Mouse (Mus musculus) spleen, adult 2 months (tissue): ENCODE data around the gene Glis1. TPM values are rescaled to one million over a fixed set of nuclear protein-coding genes. Genes with fewer than 3 reads are reported as not detected.

ENCODE experiments used
- DNase-seq, 2 experiments: peaks; one replicate each; pipeline versions ENCODE4 v3.0.0 to v3.0.0-alpha.2; 2012 to 2021; ENCODE audit warnings: low spot score in 2 of 2, low read depth in 1 of 2
- H3K27ac ChIP-seq: fragments of 200-500 bp; 2 replicates; pipeline ENCODE4 v1.5.1; 2012; ENCODE audit warnings: low read length, inconsistent platforms; ENCODE audit not compliant: insufficient read depth
- H3K27me3 ChIP-seq: fragments of 200-500 bp; 2 replicates; pipeline ENCODE4 v1.6.1; 2012; ENCODE audit warnings: mild to moderate bottlenecking, moderate library complexity, low read length, inconsistent platforms; ENCODE audit not compliant: control insufficient read depth, insufficient read depth
- H3K36me3 ChIP-seq: fragments of 200-500 bp; 2 replicates; pipeline ENCODE4 v1.6.1; 2012; ENCODE audit warnings: mild to moderate bottlenecking, low read length, inconsistent platforms; ENCODE audit not compliant: control insufficient read depth, insufficient read depth
- H3K4me1 ChIP-seq: fragments of 200-500 bp; 2 replicates; pipeline ENCODE4 v1.6.1; 2011; ENCODE audit warnings: inconsistent platforms; ENCODE audit not compliant: control insufficient read depth, insufficient read depth, insufficient read length
- H3K4me3 ChIP-seq: fragments of 200-500 bp; 2 replicates; pipeline ENCODE4 v1.5.1; 2011; ENCODE audit warnings: mild to moderate bottlenecking, inconsistent platforms; ENCODE audit not compliant: insufficient read depth, insufficient read length; ENCODE audit errors: extremely low read depth
- CTCF ChIP-seq: fragments of 200-500 bp; IDR thresholded peaks from 2 replicates; pipeline ENCODE4 v1.5.1; 2011; ENCODE audit warnings: mild to moderate bottlenecking, inconsistent platforms; ENCODE audit not compliant: insufficient read depth, insufficient read length, insufficient replicate concordance; ENCODE audit errors: extremely low read depth
- POLR2A ChIP-seq: fragments of 200-500 bp; IDR thresholded peaks from 2 replicates; pipeline ENCODE4 v1.6.1; 2011; ENCODE audit warnings: low read depth, low read length, inconsistent platforms
- WGBS: fragments of 180-500 bp; shearing (Covaris S2); methylation state at CpG from one replicate; pipeline ENCODE4 v1.1.7; 2018; 5-methylcytosine and 5-hydroxymethylcytosine counted together
- polyA plus RNA-seq: library from polyadenylated mRNA; depleted of rRNA; stranded (reverse); fragments of >200 nt; gene quantifications from 2 replicates; pipeline ENCODE4 v1.2.3, GENCODE M21; 2012

Glis1 gene
- polyA plus RNA-seq, 1 experiment = 0.55 TPM

DNA sequence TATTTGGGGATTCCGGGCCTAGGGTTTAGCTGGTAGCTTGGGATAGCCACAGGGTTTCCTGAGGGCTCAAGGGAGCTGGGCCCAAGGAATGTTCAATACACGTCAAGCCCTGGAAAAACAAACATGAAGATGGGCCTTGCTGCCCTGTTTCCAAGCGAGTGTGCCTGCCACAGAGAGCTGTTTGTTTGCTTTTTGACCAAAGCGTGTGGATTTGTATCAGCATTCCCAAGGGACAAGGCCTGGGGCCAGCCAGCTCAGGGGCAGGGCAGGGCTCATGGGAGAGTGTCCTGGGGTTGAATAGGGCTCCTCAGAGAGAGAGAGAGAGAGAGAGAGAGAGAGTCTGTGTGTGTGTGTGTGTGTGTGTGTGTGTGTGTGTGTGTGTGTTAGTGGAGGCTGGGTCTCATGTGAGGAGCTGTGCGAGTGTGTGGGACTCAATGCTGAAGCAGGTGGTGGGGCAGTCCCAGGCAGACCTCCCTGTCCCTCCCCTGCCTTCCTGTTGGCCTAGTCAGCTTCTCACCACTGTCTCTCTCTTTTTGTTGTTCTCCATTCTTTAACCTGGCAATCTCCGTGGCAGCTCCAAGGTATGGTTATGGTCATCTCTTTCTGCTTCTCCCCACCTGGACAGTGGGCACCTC lies 183.3 kb downstream of the Glis1 start:
- H3K27me3 ChIP-seq = no peaks in the 10 kb centered on the region
- no peak overlapping the region for H3K27ac ChIP-seq
- H3K4me3 ChIP-seq = no peak overlapping the region
- no peak for TF ChIP-seq POLR2A
- TF ChIP-seq CTCF = no peak
- no peaks in the 10 kb centered on the region for H3K4me1 ChIP-seq
- no peaks in the 10 kb centered on the region for H3K36me3 ChIP-seq
- DNase-seq = no peak
- WGBS = 69% methylated on average over 6 of the region's 6 CpGs

DNA sequence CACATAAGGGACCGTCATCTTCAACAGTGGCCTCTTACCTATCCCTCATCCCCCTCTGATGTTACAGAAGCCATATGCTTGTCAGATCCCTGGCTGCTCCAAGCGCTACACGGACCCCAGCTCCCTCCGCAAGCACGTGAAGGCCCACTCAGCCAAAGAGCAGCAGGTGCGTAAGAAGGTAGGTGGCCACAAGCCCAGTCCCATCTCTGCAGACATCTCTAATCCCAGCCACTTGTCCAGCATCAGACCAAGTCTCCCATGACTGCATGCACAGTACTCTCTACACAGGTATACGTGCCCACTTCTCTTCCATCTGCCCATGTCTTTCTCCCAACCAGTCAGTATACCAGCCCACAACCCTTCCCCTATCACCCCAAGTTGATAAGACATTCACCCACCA lies 185.1 kb downstream of the Glis1 start:
- Histone ChIP-seq H3K27ac (no peak overlapping the region), H3K27me3 (no peaks in the 10 kb centered on the region), H3K36me3 (no peaks in the 10 kb centered on the region), H3K4me1 (no peaks in the 10 kb centered on the region), H3K4me3 (no peak overlapping the region)
- WGBS = 94% methylated on average over 7 of the region's 7 CpGs
- no peak for DNase-seq
- TF ChIP-seq CTCF = no peak

DNA sequence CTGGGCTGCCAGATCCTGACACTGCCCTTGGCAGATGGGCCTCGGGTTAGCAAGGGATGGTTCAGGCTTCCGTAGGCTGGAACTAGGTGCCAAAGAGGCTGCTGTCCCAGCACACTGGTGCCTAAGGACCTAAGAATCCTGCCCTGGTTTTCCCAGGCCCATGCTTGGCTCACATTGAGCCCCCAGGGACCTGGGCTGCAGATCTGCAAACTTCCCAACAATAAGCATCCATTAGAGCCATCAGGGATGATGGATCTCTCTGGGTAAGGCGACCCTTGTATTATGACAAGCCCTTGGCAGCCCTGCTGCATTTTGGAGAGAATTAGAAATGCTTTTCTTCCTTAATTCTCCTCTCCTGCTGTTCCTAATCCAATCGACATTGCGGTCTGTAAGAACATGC lies 187.0 kb downstream of the Glis1 start:
- Histone ChIP-seq H3K4me1 (no peaks in the 10 kb centered on the region), H3K27ac (no peak overlapping the region), H3K36me3 (no peaks in the 10 kb centered on the region), H3K4me3 (no peak overlapping the region), H3K27me3 (no peaks in the 10 kb centered on the region)
- WGBS = 85% methylated on average over 5 of the region's 5 CpGs
- TF ChIP-seq CTCF (no peak), POLR2A (no peak)
- DNase-seq = no peak

DNA sequence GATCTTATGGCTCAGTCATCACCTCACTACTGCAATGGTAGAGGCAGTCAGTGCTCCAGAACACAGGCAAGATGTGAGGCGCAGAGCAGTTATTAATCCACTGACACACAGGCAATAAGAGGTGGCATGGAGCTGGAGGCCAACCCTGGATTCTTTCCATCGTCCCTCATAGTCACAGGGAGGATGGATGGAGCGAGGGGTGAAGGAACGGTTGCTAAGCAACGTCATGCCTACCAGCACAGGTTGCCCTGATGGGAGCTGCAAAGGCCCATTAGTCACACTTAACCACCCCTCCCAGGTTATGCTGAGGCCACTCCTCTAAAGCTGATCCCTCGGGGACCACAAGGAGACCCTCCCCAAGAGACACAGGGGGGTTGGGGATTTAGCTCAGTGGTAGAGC lies 187.9 kb downstream of the Glis1 start:
- 87% methylated on average over 6 of the region's 6 CpGs for WGBS
- Histone ChIP-seq H3K36me3 (no peaks in the 10 kb centered on the region), H3K4me3 (no peak overlapping the region), H3K27ac (no peak overlapping the region), H3K27me3 (no peaks in the 10 kb centered on the region), H3K4me1 (no peaks in the 10 kb centered on the region)
- TF ChIP-seq CTCF = no peak
- no peak for TF ChIP-seq POLR2A
- DNase-seq = no peak

DNA sequence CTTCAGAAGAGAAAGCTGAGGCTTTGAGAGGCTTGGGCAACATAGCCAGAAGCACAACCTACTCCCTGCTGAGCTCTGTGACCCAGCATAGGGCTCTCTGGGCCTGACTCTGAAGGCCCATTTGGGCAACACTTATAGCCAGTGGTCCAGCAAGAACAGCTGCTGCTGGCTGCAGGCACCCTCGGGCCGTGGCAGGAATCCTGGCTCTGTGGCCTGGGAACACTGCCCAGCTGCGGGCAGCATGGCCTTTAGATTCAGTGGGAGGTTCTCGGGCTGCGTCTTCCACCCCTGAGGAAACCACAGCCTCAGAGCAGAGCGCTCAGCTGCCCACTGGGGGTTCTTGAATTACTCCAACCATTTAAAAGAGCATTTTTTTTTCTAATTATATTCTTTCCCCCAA lies 189.5 kb downstream of the Glis1 start:
- no peaks in the 10 kb centered on the region for H3K27me3 ChIP-seq
- TF ChIP-seq POLR2A (no peak), CTCF (no peak)
- no peaks in the 10 kb centered on the region for H3K36me3 ChIP-seq
- no peak overlapping the region for H3K4me3 ChIP-seq
- 63% methylated on average over 6 of the region's 6 CpGs for WGBS
- no peak overlapping the region for H3K27ac ChIP-seq
- H3K4me1 ChIP-seq = no peaks in the 10 kb centered on the region
- no peak for DNase-seq

DNA sequence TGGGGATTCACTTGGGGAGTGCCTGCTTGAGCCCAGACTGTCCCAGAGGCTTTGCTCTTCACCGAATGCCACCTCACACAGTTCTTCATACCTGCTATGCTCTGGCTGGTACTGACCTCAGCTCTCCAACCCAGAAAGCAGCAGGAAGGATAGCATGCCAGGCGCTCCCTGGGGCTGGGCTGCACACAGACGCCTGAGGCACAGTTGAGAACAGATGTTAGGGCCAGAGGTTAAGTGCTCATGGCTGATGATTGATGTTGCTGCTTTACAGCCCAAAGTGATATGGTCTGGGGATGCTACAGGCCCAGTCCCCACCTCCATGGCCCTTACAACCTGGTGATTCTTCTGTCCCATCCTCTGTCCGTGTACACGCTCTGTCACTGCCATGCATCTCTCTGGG lies 190.6 kb downstream of the Glis1 start:
- no peaks in the 10 kb centered on the region for H3K4me1 ChIP-seq
- H3K27ac ChIP-seq = no peak overlapping the region
- DNase-seq = no peak
- 83% methylated on average over 5 of the region's 5 CpGs for WGBS
- H3K4me3 ChIP-seq = no peak overlapping the region
- no peaks in the 10 kb centered on the region for H3K36me3 ChIP-seq
- no peak for TF ChIP-seq CTCF
- TF ChIP-seq POLR2A = no peak
- no peaks in the 10 kb centered on the region for H3K27me3 ChIP-seq

DNA sequence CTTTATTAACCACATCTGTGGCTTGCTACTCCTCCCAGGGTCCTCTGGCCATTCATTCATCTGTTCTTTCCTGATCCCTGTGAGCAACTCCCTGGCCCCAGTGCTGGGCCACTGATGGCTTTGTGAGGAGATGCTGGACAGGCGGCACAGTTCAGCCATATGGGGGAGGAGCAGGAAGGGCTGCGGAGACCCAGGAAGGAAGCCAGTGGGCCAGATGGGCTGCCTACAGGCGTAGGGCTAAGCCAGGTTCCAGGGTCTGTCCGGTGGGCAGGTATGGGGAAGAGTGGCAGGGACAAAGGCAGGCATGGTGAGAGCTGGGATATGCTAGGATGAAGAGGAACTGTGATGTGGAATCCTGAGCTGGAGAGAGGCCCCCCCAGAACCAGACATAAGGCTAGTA lies 193.8 kb downstream of the Glis1 start:
- Histone ChIP-seq H3K4me1 (no peaks in the 10 kb centered on the region), H3K27ac (no peak overlapping the region), H3K4me3 (no peak overlapping the region), H3K36me3 (no peaks in the 10 kb centered on the region), H3K27me3 (no peaks in the 10 kb centered on the region)
- WGBS = 56% methylated on average over 4 of the region's 4 CpGs
- no peak for TF ChIP-seq POLR2A
- TF ChIP-seq CTCF = no peak
- DNase-seq = no peak
